ENCODE assay signal across 8 mouse cellular contexts in the genomic region with DNA sequence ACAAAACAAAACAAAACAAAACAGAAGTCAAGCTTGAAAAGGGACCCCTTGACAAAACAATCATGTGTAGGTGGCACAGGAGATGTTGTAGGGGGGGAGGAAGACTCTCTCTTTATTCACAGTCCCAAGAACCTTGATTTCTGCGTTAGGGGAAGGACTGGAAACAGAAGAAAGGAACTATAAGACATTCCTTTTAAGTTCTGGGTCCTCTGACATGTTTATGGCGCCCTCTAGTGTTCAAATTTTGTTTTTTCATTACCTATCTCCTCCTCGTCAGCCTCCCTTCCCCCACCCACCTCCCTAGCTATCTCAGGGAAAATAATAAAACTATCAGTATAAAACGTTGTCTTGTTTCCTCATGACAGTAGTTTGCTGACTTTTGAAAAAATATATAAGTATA. TPM values are rescaled to one million over a fixed set of nuclear protein-coding genes. Genes with fewer than 3 reads are reported as not detected.
DNase-seq lines count a peak whose midpoint lies in the region; ATAC-seq and TF ChIP-seq lines count a peak whose summit lies in the region.

No protein-coding gene starts in this region.

- ATAC-seq in hindbrain, embryonic 11.5 days (ENCODE audit: low FRiP score): peak; percentile 27; the same call in 1 of the 2 replicates

- TF ChIP-seq CTCF in CH12.LX (conservative IDR thresholded peaks at IDR 0.05 in 1 of 2, IDR thresholded peaks at IDR 0.05 in 1 of 2; ENCODE audit: low read depth in 2 of 2, low read length in 2 of 2): peak; percentile 56 to 92

- peak overlapping the region; percentile 83 for H3K4me2 ChIP-seq in CH12.LX (ENCODE audit: insufficient read depth, low read depth, poor library complexity, severe bottlenecking)
- no peak overlapping the region for H3K4me2 ChIP-seq in hindbrain, embryonic 11.5 days (replicated peaks; ENCODE audit: low read depth, low read length)

- TF ChIP-seq POLR2A in CH12.LX (IDR thresholded peaks at IDR 0.05; ENCODE audit: low read depth, low read length): no peak

- no peak overlapping the region for H3K4me3 ChIP-seq in CH12.LX (replicated peaks in 1 of 3; ENCODE audit: low read depth in 2 of 3, low read length in 2 of 3, poor library complexity in 1 of 3)
- H3K4me3 ChIP-seq in hindbrain, embryonic 11.5 days (ENCODE audit: low read depth, low read length): no peak overlapping the region

- dilution Hi-C loops in CH12.LX (cut with MboI; ENCODE audit: extremely low pct_ligation_motif_present, extremely low pct_unique_long_range_greater_than_20kb, low sequenced_read_pairs): no loop called here

- H3K27me3 ChIP-seq in CH12.LX (replicated peaks): peaks cover 2% of the 10 kb centered on the region
- no peaks in the 10 kb centered on the region for H3K27me3 ChIP-seq in hindbrain, embryonic 11.5 days (ENCODE audit: control insufficient read depth, insufficient read depth, low read length)

- no peaks in the 10 kb centered on the region for H3K79me2 ChIP-seq in CH12.LX (replicated peaks; ENCODE audit: control insufficient read depth, extremely low read depth, insufficient read depth, poor library complexity, severe bottlenecking)

- no peak for TF ChIP-seq EP300 in CH12.LX (IDR thresholded peaks at IDR 0.05; ENCODE audit: low read length)

- peak; percentile 90 for TF ChIP-seq RAD21 in CH12.LX (IDR thresholded peaks at IDR 0.05; ENCODE audit: low read depth, low read length)

- 0 out of 2 replicates have a peak overlapping the region, but pooled peaks have one; percentile 32 for H3K9ac ChIP-seq in CH12.LX (ENCODE audit: insufficient read depth, low read depth)
- H3K9ac ChIP-seq in hindbrain, embryonic 11.5 days (ENCODE audit: low read depth, low read length): no peak overlapping the region

- DNase-seq in layer of hippocampus, adult 11-12 months (ENCODE audit: low spot score): peak; percentile 28
- DNase-seq in layer of hippocampus, postnatal 10 days (ENCODE audit: low spot score in 2 of 2): no peak
- DNase-seq in CH12.LX (ENCODE audit: extremely low read depth): peak; percentile 71
- peak; percentile 79 for DNase-seq in ZHBTc4 (ENCODE audit: low read depth, low spot score)
- peak; percentile 84 for DNase-seq in hindbrain, embryonic 11.5 days (ENCODE audit: low spot score)
- peak; percentile 68 for DNase-seq in lung, postnatal 36 days
- DNase-seq in spleen, postnatal 4 days (ENCODE audit: low spot score in 2 of 2): no peak
- no peak for DNase-seq in urinary bladder, adult 2 months (ENCODE audit: low spot score)

- H3K4me1 ChIP-seq in CH12.LX (ENCODE audit: control insufficient read depth in 1 of 2, insufficient read depth in 2 of 2): peaks cover 2 to 4% of the 10 kb centered on the region in 2 experiments; a peak in 1 of 4 replicates
- no peaks in the 10 kb centered on the region for H3K4me1 ChIP-seq in hindbrain, embryonic 11.5 days (replicated peaks; ENCODE audit: control insufficient read depth, insufficient read depth, low read length)

- H3K36me3 ChIP-seq in CH12.LX (replicated peaks in 1 of 2; ENCODE audit: control insufficient read depth in 1 of 2, insufficient read depth in 1 of 2, low read length in 1 of 2): no peaks in the 10 kb centered on the region
- H3K36me3 ChIP-seq in hindbrain, embryonic 11.5 days (ENCODE audit: control insufficient read depth, insufficient read depth, low read length): no peaks in the 10 kb centered on the region

- no peak overlapping the region for H3K27ac ChIP-seq in CH12.LX (ENCODE audit: insufficient read depth, low read depth)
- no peak overlapping the region for H3K27ac ChIP-seq in hindbrain, embryonic 11.5 days (ENCODE audit: low read depth, low read length)

- WGBS in hindbrain, embryonic 11.5 days: 3% methylated on average over 4 of the region's 4 CpGs

- no peaks in the 10 kb centered on the region for H3K9me3 ChIP-seq in CH12.LX (replicated peaks; ENCODE audit: low read length)
- no peaks in the 10 kb centered on the region for H3K9me3 ChIP-seq in hindbrain, embryonic 11.5 days (ENCODE audit: control insufficient read depth, low read length)

- in situ Hi-C loops in CH12.LX (cut with MboI; ENCODE audit: low pct_ligation_motif_present, low pct_unique_long_range_greater_than_20kb, low sequenced_read_pairs): loop anchor here (25.0 kb wide), 1 partner anchor 92 kb away; a partner anchor contains a TSS

TF ChIP-seq in CH12.LX, 34 proteins besides CTCF, POLR2A, EP300 and RAD21:
- TF ChIP-seq JUND (conservative IDR thresholded peaks at IDR 0.05; ENCODE audit: low read depth, low read length): 0 out of 2 replicates have a peak, but pooled peaks have one; percentile 43
- no peak for TF ChIP-seq BHLHE40 (IDR thresholded peaks at IDR 0.05; ENCODE audit: low read depth, low read length)
- TF ChIP-seq MXI1 (IDR thresholded peaks at IDR 0.05; ENCODE audit: low read depth, low read length): 0 out of 2 replicates have a peak, but pooled peaks have one; percentile 1
- peak; percentile 74 for TF ChIP-seq SMC3 (IDR thresholded peaks at IDR 0.05; ENCODE audit: low read depth, low read length)
- TF ChIP-seq CHD2 (IDR thresholded peaks at IDR 0.05; ENCODE audit: low read length): peak; percentile 87
TF ChIP-seq in CH12.LX: peak in this region for 4.

RNA-seq across cellular contexts. Expression of a gene that starts 42.1 kb away (rescaled TPM):
- total RNA-seq in layer of hippocampus, postnatal 10 days (2021): not detected
- not detected in 2 replicates for total RNA-seq in CH12.LX (2012; rRNA removed)
- total RNA-seq in CH12.LX (2014; rRNA removed): not detected in 2 replicates
- polyA plus RNA-seq in CH12.LX (2012; ENCODE audit: insufficient read length, low read depth): not detected in 2 replicates
- polyA plus RNA-seq in hindbrain, embryonic 11.5 days (2014; fragmentation: Nextera tagmentation; extraction: Ambion mirVana): 0.11 TPM in 1 of 2 replicates, not detected in the other
- 1.4 and 2.2 TPM in 2 replicates for polyA plus RNA-seq in urinary bladder, adult 2 months (2012; rRNA removed)

Comparison
In these comparisons a context has a peak if more than half of its experiments do, and no peak if none do; other contexts are left out.
1. DNase-seq: peak in layer of hippocampus, adult 11-12 months (single experiment), CH12.LX (single experiment), ZHBTc4 (single experiment), hindbrain, embryonic 11.5 days (single experiment) and lung, postnatal 36 days (single experiment); none in layer of hippocampus, postnatal 10 days (0 of 2), spleen, postnatal 4 days (0 of 2) and urinary bladder, adult 2 months (single experiment).